10 mouse cellular contexts compared by ENCODE assay signal in the genomic region with DNA sequence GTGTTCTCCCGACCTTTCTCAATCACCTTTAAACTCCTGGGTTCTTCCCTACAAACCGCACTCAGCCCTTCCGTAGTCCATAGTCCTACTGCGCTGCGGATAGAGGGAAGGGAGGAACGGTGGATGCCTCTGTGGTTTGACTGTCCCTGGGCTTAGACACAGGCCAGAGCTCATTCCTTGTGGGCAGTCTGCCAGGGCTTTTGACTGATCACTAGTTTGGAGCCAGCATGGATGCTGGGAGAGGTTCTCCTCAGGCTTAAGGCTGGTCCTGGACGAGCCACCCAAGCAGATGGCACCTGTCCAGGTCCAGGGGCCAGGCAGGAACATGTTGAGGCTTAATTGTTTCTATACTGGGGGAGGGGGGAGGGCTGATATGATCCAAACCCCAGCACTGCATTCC.
DNase-seq lines count a peak whose midpoint lies in the region; ATAC-seq and TF ChIP-seq lines count a peak whose summit lies in the region.
"Had no signal": no experiment of that assay in that cellular context is flagged by ENCODE, and none has a peak within 500 bp of the region (broad histone marks: within the 10 kb centered on the region; RNA-seq: fewer than 3 reads in every experiment).

No protein-coding gene starts in this region.

- no peak for TF ChIP-seq CTCF in gastrocnemius, adult 2 months (IDR thresholded peaks at IDR 0.05)

- DNase-seq in forebrain, embryonic 14.5 days (ENCODE audit: low spot score): peak; percentile 41
- no peak for DNase-seq in midbrain, embryonic 10.5 days (ENCODE audit: low spot score)
- no peak for DNase-seq in midbrain, embryonic 11.5 days (ENCODE audit: low spot score, missing footprints)
- peak; percentile 76 for DNase-seq in gastrocnemius, adult 2 months
- DNase-seq in ovary, postnatal 10 days (ENCODE audit: low spot score): no peak

- H3K4me3 ChIP-seq in forebrain, embryonic 14.5 days (ENCODE audit: low read depth, low read length): no peak overlapping the region
- no peak overlapping the region for H3K4me3 ChIP-seq in forebrain, embryonic 12.5 days (replicated peaks)
- no peak overlapping the region for H3K4me3 ChIP-seq in midbrain, embryonic 10.5 days
- H3K4me3 ChIP-seq in midbrain, embryonic 11.5 days (ENCODE audit: low read depth, low read length): no peak overlapping the region
- no peak overlapping the region for H3K4me3 ChIP-seq in gastrocnemius, adult 2 months
- no peak overlapping the region for H3K4me3 ChIP-seq in stomach, embryonic 15.5 days (replicated peaks)
- H3K4me3 ChIP-seq: erythroblast, embryonic 14.5 days had no signal

- H3K27ac ChIP-seq in forebrain, embryonic 14.5 days (ENCODE audit: low read depth, low read length): no peak overlapping the region
- H3K27ac ChIP-seq in forebrain, embryonic 12.5 days: no peak overlapping the region
- peak overlapping the region; percentile 28; the same call in 1 of the 2 replicates for H3K27ac ChIP-seq in midbrain, embryonic 10.5 days (replicated peaks)
- no peak overlapping the region for H3K27ac ChIP-seq in midbrain, embryonic 11.5 days (ENCODE audit: low read depth, low read length)
- peak overlapping the region; percentile 24 for H3K27ac ChIP-seq in gastrocnemius, adult 2 months
- H3K27ac ChIP-seq in stomach, embryonic 15.5 days: peak overlapping the region; percentile 68; the same call in 1 of the 2 replicates
- H3K27ac ChIP-seq: liver, embryonic 14.5 days had no signal

- no peak overlapping the region for H3K9ac ChIP-seq in forebrain, embryonic 14.5 days (ENCODE audit: low read length)
- H3K9ac ChIP-seq in forebrain, embryonic 12.5 days: no peak overlapping the region
- H3K9ac ChIP-seq in midbrain, embryonic 11.5 days (ENCODE audit: low read length): no peak overlapping the region
- H3K9ac ChIP-seq in stomach, embryonic 15.5 days: no peak overlapping the region
- H3K9ac ChIP-seq: liver, embryonic 14.5 days had no signal

- WGBS in forebrain, embryonic 14.5 days: 84% methylated on average over 7 of the region's 7 CpGs
- WGBS in forebrain, embryonic 12.5 days: 81% methylated on average over 7 of the region's 7 CpGs
- 89% methylated on average over 7 of the region's 7 CpGs for WGBS in midbrain, embryonic 10.5 days
- 89% methylated on average over 7 of the region's 7 CpGs for WGBS in midbrain, embryonic 11.5 days
- 36% methylated on average over 7 of the region's 7 CpGs for WGBS in stomach, embryonic 15.5 days

- H3K4me1 ChIP-seq in forebrain, embryonic 14.5 days (ENCODE audit: control insufficient read depth, insufficient read depth, low read length): no peaks in the 10 kb centered on the region
- peaks cover 11% of the 10 kb centered on the region; the same call in 1 of the 2 replicates for H3K4me1 ChIP-seq in forebrain, embryonic 12.5 days
- H3K4me1 ChIP-seq in midbrain, embryonic 10.5 days: peaks cover 38% of the 10 kb centered on the region
- no peaks in the 10 kb centered on the region for H3K4me1 ChIP-seq in midbrain, embryonic 11.5 days (ENCODE audit: control insufficient read depth, insufficient read depth, low read length)
- peaks cover 47% of the 10 kb centered on the region for H3K4me1 ChIP-seq in stomach, embryonic 15.5 days

- no peaks in the 10 kb centered on the region; the same call in 1 of the 2 replicates for H3K36me3 ChIP-seq in forebrain, embryonic 14.5 days (ENCODE audit: control insufficient read depth, insufficient read depth, low read length)
- no peaks in the 10 kb centered on the region for H3K36me3 ChIP-seq in forebrain, embryonic 12.5 days (replicated peaks)
- H3K36me3 ChIP-seq in midbrain, embryonic 10.5 days: peaks cover 23% of the 10 kb centered on the region
- no peaks in the 10 kb centered on the region for H3K36me3 ChIP-seq in midbrain, embryonic 11.5 days (ENCODE audit: control insufficient read depth, insufficient read depth, low read length)
- no peaks in the 10 kb centered on the region for H3K36me3 ChIP-seq in stomach, embryonic 15.5 days

- H3K4me2 ChIP-seq in forebrain, embryonic 14.5 days (ENCODE audit: low read length): no peak overlapping the region
- no peak overlapping the region for H3K4me2 ChIP-seq in forebrain, embryonic 12.5 days
- no peak overlapping the region for H3K4me2 ChIP-seq in midbrain, embryonic 11.5 days
- no peak overlapping the region for H3K4me2 ChIP-seq in stomach, embryonic 15.5 days

- intact Hi-C loops in gastrocnemius, adult 2 months (cut with DNase I): loop anchor here (10.0 kb wide), 1 partner anchor 215 kb away; the partner anchor contains the start of gene Ube2t

- H3K27me3 ChIP-seq in forebrain, embryonic 14.5 days (replicated peaks; ENCODE audit: control insufficient read depth, insufficient read depth, low read length): no peaks in the 10 kb centered on the region
- H3K27me3 ChIP-seq in forebrain, embryonic 12.5 days: no peaks in the 10 kb centered on the region
- H3K27me3 ChIP-seq in midbrain, embryonic 10.5 days (ENCODE audit: low read depth, poor library complexity, severe bottlenecking): peaks cover 23% of the 10 kb centered on the region
- no peaks in the 10 kb centered on the region for H3K27me3 ChIP-seq in midbrain, embryonic 11.5 days (ENCODE audit: control insufficient read depth, insufficient read depth, low read length)
- H3K27me3 ChIP-seq in stomach, embryonic 15.5 days (replicated peaks): no peaks in the 10 kb centered on the region

- no peaks in the 10 kb centered on the region for H3K9me3 ChIP-seq in forebrain, embryonic 14.5 days (replicated peaks; ENCODE audit: control insufficient read depth, low read length)
- H3K9me3 ChIP-seq in forebrain, embryonic 12.5 days: no peaks in the 10 kb centered on the region
- no peaks in the 10 kb centered on the region for H3K9me3 ChIP-seq in midbrain, embryonic 10.5 days (replicated peaks)
- no peaks in the 10 kb centered on the region for H3K9me3 ChIP-seq in midbrain, embryonic 11.5 days (ENCODE audit: control insufficient read depth, low read length)
- no peaks in the 10 kb centered on the region for H3K9me3 ChIP-seq in stomach, embryonic 15.5 days

- ATAC-seq in forebrain, embryonic 14.5 days: no peak
- ATAC-seq in forebrain, embryonic 12.5 days (ENCODE audit: low FRiP score): no peak
- ATAC-seq in midbrain, embryonic 11.5 days (ENCODE audit: low FRiP score): no peak
- ATAC-seq in stomach, embryonic 15.5 days (ENCODE audit: insufficient read depth, low FRiP score, low read depth): peak; percentile 59; the same call in 1 of the 2 replicates
- no peak for ATAC-seq in megakaryocyte-erythroid progenitor cell, adult 5-6 weeks (replicated peaks; ENCODE audit: low FRiP score, low TSS enrichment, poor library complexity, severe bottlenecking)

Comparison
In these comparisons a context has a peak if more than half of its experiments do, and no peak if none do; other contexts are left out.
1. H3K27ac ChIP-seq: peak in midbrain, embryonic 10.5 days (single experiment), gastrocnemius, adult 2 months (single experiment) and stomach, embryonic 15.5 days (single experiment); none in forebrain, embryonic 14.5 days (single experiment), forebrain, embryonic 12.5 days (single experiment) and midbrain, embryonic 11.5 days (single experiment).
2. DNase-seq: peak in forebrain, embryonic 14.5 days (single experiment) and gastrocnemius, adult 2 months (single experiment); none in midbrain, embryonic 10.5 days (single experiment), midbrain, embryonic 11.5 days (single experiment) and ovary, postnatal 10 days (single experiment).